Mouse (Mus musculus) myocyte (in vitro differentiated cells): Measurements from ENCODE around the gene Rps12-ps3.

Experiments used
- CEBPB ChIP-seq: IDR thresholded peaks from 2 replicates; pipeline ENCODE4 v1.6.1; 2011; ENCODE audit warnings: mild to moderate bottlenecking, moderate library complexity; ENCODE audit not compliant: poor library complexity, insufficient read depth, severe bottlenecking
- E2F4 ChIP-seq: IDR thresholded peaks from one replicate; pipeline ENCODE4 v1.6.1; 2011; ENCODE audit warnings: mild to moderate bottlenecking, control low read depth, moderate library complexity; ENCODE audit not compliant: insufficient read depth
- MAX ChIP-seq: IDR thresholded peaks from one replicate; pipeline ENCODE4 v1.6.1; 2011; ENCODE audit warnings: low read depth, mild to moderate bottlenecking, control low read depth
- MYOD1 ChIP-seq, 3 experiments: IDR thresholded peaks; one replicate each; pipeline ENCODE4 v1.6.1; 2011; ENCODE audit warnings: control low read depth in 2 of 3, low read depth in 2 of 3, mild to moderate bottlenecking in 2 of 3, moderate library complexity in 1 of 3; ENCODE audit not compliant: insufficient read length in 2 of 3, control insufficient read depth in 1 of 3
- MYOG ChIP-seq, 3 experiments: IDR thresholded peaks; one replicate each; pipeline ENCODE4 v1.6.1; 2011; ENCODE audit warnings: control low read depth in 2 of 3, low read depth in 2 of 3, mild to moderate bottlenecking in 2 of 3; ENCODE audit not compliant: insufficient read length in 2 of 3, control insufficient read depth in 1 of 3, insufficient read depth in 1 of 3
- POLR2A ChIP-seq: IDR thresholded peaks from one replicate; pipeline ENCODE4 v1.6.1; 2011; ENCODE audit warnings: low read depth, mild to moderate bottlenecking, control low read depth, moderate library complexity; ENCODE audit not compliant: insufficient read length
- POLR2AphosphoS2 ChIP-seq: IDR thresholded peaks from one replicate; pipeline ENCODE4 v1.6.1; 2011; ENCODE audit warnings: low read depth, control low read depth; ENCODE audit not compliant: insufficient read length
- REST ChIP-seq: IDR thresholded peaks from one replicate; pipeline ENCODE4 v1.6.1; 2011; ENCODE audit warnings: mild to moderate bottlenecking, control low read depth, moderate library complexity; ENCODE audit not compliant: insufficient read depth, insufficient read length
- SRF ChIP-seq: IDR thresholded peaks from one replicate; pipeline ENCODE4 v1.6.1; 2011; ENCODE audit warnings: low read depth; ENCODE audit not compliant: control insufficient read depth, insufficient read length
- TCF12 ChIP-seq: IDR thresholded peaks from one replicate; pipeline ENCODE4 v1.6.1; 2011; ENCODE audit warnings: mild to moderate bottlenecking, control low read depth; ENCODE audit not compliant: poor library complexity, insufficient read depth, severe bottlenecking
- TCF3 ChIP-seq: IDR thresholded peaks from one replicate; pipeline ENCODE4 v1.6.1; 2011; ENCODE audit warnings: low read depth, control low read depth; ENCODE audit not compliant: insufficient read length
- USF1 ChIP-seq: IDR thresholded peaks from one replicate; pipeline ENCODE4 v1.6.1; 2011; ENCODE audit warnings: low read depth, mild to moderate bottlenecking, control low read depth, moderate library complexity

DNA sequence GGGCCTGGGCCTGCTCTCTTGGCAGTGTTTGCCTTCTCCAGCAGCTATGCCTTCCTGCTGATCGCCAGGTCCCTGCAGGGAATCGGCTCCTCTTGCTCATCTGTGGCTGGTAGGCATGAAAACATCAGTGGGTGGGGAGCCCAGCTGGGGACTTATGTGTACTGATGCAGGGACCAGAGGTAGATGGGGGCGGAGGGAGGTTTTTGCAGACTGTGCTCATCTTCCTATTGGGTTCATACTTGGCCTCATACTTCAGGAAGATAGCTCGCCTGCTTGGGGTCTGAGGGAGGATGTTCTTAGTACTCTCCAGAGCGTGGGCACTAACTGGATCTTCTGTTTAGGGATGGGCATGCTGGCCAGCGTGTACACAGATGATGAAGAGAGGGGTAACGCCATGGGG lies 48.9 kb upstream of the Rps12-ps3 start:
- TF ChIP-seq POLR2A (no peak), MAX (no peak), POLR2AphosphoS2 (no peak), USF1 (no peak), TCF12 (no peak), E2F4 (no peak), MYOG (IDR thresholded peaks at IDR 0.05; ENCODE audit: control insufficient read depth in 1 of 3, insufficient read depth in 1 of 3, insufficient read length in 2 of 3, low read depth in 2 of 3) (no peak), MYOD1 (IDR thresholded peaks at IDR 0.05; ENCODE audit: control insufficient read depth in 1 of 3, insufficient read length in 2 of 3, low read depth in 2 of 3) (no peak), REST (no peak), CEBPB (no peak), SRF (no peak), TCF3 (no peak)
